Mouse (Mus musculus): Measurements from ENCODE around the gene Gm17304. TPM values are rescaled to one million over a fixed set of nuclear protein-coding genes. Genes with fewer than 3 reads are reported as not detected.
A peak's percentile ranks its signal among the peaks of the same experiment; 100 is the strongest.

Gene Gm17304
- polyA plus RNA-seq, 1 experiment: not detected

- DNase-seq: no peak
- 90% methylated on average over 5 of the region's 5 CpGs for WGBS
Observed at GRCm38 (mm10) chr5:106604381-106604780, 4.5 kb upstream of the Gm17304 start.

GRCm38 (mm10) chr5:106605096-106605495 is 3.8 kb upstream of the Gm17304 start:
- DNase-seq: peak; percentile 34 to 55
- Histone ChIP-seq H3K27me3 (ENCODE audit: control insufficient read depth, insufficient read depth, low read length) (no peaks in the 10 kb centered on the region), H3K4me3 (replicated peaks; ENCODE audit: insufficient read depth, low read depth, low read length) (no peak overlapping the region), H3K27ac (ENCODE audit: insufficient read depth, low read length) (no peak overlapping the region), H3K4me1 (ENCODE audit: control insufficient read depth, insufficient read depth, low read length) (peaks cover 3% of the 10 kb centered on the region; the same call in 1 of the 2 replicates)
- 40% methylated on average over 6 of the region's 6 CpGs for WGBS
- TF ChIP-seq CTCF (IDR thresholded peaks at IDR 0.05; ENCODE audit: borderline replicate concordance, insufficient read depth, low read depth, low read length) (no peak), POLR2A (IDR thresholded peaks at IDR 0.05; ENCODE audit: borderline replicate concordance, insufficient read depth, low read length) (no peak)

More at GRCm38 (mm10) chr5:106604381-106604780, 4.5 kb upstream of the Gm17304 start:
- Histone ChIP-seq H3K4me1 (ENCODE audit: control insufficient read depth, insufficient read depth, low read length) (peaks cover 3% of the 10 kb centered on the region; the same call in 1 of the 2 replicates), H3K27me3 (ENCODE audit: control insufficient read depth, insufficient read depth, low read length) (no peaks in the 10 kb centered on the region), H3K4me3 (replicated peaks; ENCODE audit: insufficient read depth, low read depth, low read length) (no peak overlapping the region), H3K27ac (ENCODE audit: insufficient read depth, low read length) (no peak overlapping the region)
- TF ChIP-seq POLR2A (IDR thresholded peaks at IDR 0.05; ENCODE audit: borderline replicate concordance, insufficient read depth, low read length) (no peak), CTCF (IDR thresholded peaks at IDR 0.05; ENCODE audit: borderline replicate concordance, insufficient read depth, low read depth, low read length) (no peak)

- H3K27ac ChIP-seq (ENCODE audit: insufficient read depth, low read length): no peak overlapping the region
Observed at GRCm38 (mm10) chr5:106607081-106607480, 1.8 kb upstream of the Gm17304 start.

GRCm38 (mm10) chr5:106612151-106612550 is 3.3 kb downstream of the Gm17304 start:
- TF ChIP-seq CTCF (IDR thresholded peaks at IDR 0.05; ENCODE audit: borderline replicate concordance, insufficient read depth, low read depth, low read length): no peak
- TF ChIP-seq POLR2A (IDR thresholded peaks at IDR 0.05; ENCODE audit: borderline replicate concordance, insufficient read depth, low read length): no peak
- H3K4me3 ChIP-seq (replicated peaks; ENCODE audit: insufficient read depth, low read depth, low read length): no peak overlapping the region
- no peak overlapping the region for H3K27ac ChIP-seq (ENCODE audit: insufficient read depth, low read length)
- WGBS: 92% methylated on average over 2 of the region's 2 CpGs
- H3K4me1 ChIP-seq (ENCODE audit: control insufficient read depth, insufficient read depth, low read length): no peaks in the 10 kb centered on the region
- DNase-seq: no peak
- no peaks in the 10 kb centered on the region for H3K27me3 ChIP-seq (ENCODE audit: control insufficient read depth, insufficient read depth, low read length)

More at GRCm38 (mm10) chr5:106607081-106607480, 1.8 kb upstream of the Gm17304 start:
- 84% methylated on average over 5 of the region's 5 CpGs for WGBS
- no peak for TF ChIP-seq CTCF (IDR thresholded peaks at IDR 0.05; ENCODE audit: borderline replicate concordance, insufficient read depth, low read depth, low read length)
- no peak for TF ChIP-seq POLR2A (IDR thresholded peaks at IDR 0.05; ENCODE audit: borderline replicate concordance, insufficient read depth, low read length)
- Histone ChIP-seq H3K4me3 (replicated peaks; ENCODE audit: insufficient read depth, low read depth, low read length) (no peak overlapping the region), H3K4me1 (ENCODE audit: control insufficient read depth, insufficient read depth, low read length) (peaks cover 3% of the 10 kb centered on the region; the same call in 1 of the 2 replicates), H3K27me3 (ENCODE audit: control insufficient read depth, insufficient read depth, low read length) (no peaks in the 10 kb centered on the region)
- no peak for DNase-seq

- DNase-seq: no peak
- no peaks in the 10 kb centered on the region for H3K4me1 ChIP-seq (ENCODE audit: control insufficient read depth, insufficient read depth, low read length)
- 86% methylated on average over 7 of the region's 7 CpGs for WGBS
- no peak overlapping the region for H3K27ac ChIP-seq (ENCODE audit: insufficient read depth, low read length)
- TF ChIP-seq CTCF (IDR thresholded peaks at IDR 0.05; ENCODE audit: borderline replicate concordance, insufficient read depth, low read depth, low read length) (no peak), POLR2A (IDR thresholded peaks at IDR 0.05; ENCODE audit: borderline replicate concordance, insufficient read depth, low read length) (no peak)
- H3K4me3 ChIP-seq (replicated peaks; ENCODE audit: insufficient read depth, low read depth, low read length): no peak overlapping the region
- no peaks in the 10 kb centered on the region for H3K27me3 ChIP-seq (ENCODE audit: control insufficient read depth, insufficient read depth, low read length)
Observed at GRCm38 (mm10) chr5:106614570-106614969, 5.7 kb downstream of the Gm17304 start.

GRCm38 (mm10) chr5:106615006-106615405 is 6.1 kb downstream of the Gm17304 start:
- TF ChIP-seq CTCF (IDR thresholded peaks at IDR 0.05; ENCODE audit: borderline replicate concordance, insufficient read depth, low read depth, low read length) (no peak), POLR2A (IDR thresholded peaks at IDR 0.05; ENCODE audit: borderline replicate concordance, insufficient read depth, low read length) (no peak)

GRCm38 (mm10) chr5:106620446-106620845 is 11.5 kb downstream of the Gm17304 start:
- TF ChIP-seq POLR2A (IDR thresholded peaks at IDR 0.05; ENCODE audit: borderline replicate concordance, insufficient read depth, low read length) (no peak), CTCF (IDR thresholded peaks at IDR 0.05; ENCODE audit: borderline replicate concordance, insufficient read depth, low read depth, low read length) (no peak)
- H3K27me3 ChIP-seq (ENCODE audit: control insufficient read depth, insufficient read depth, low read length): no peaks in the 10 kb centered on the region
- H3K4me3 ChIP-seq (replicated peaks; ENCODE audit: insufficient read depth, low read depth, low read length): no peak overlapping the region
- 53% methylated on average over 6 of the region's 6 CpGs for WGBS
- no peak for DNase-seq
- no peak overlapping the region for H3K27ac ChIP-seq (ENCODE audit: insufficient read depth, low read length)
- peaks cover 9% of the 10 kb centered on the region for H3K4me1 ChIP-seq (ENCODE audit: control insufficient read depth, insufficient read depth, low read length)

More at GRCm38 (mm10) chr5:106615006-106615405, 6.1 kb downstream of the Gm17304 start:
- WGBS: 94% methylated on average over 2 of the region's 2 CpGs
- no peak overlapping the region for H3K27ac ChIP-seq (ENCODE audit: insufficient read depth, low read length)
- no peaks in the 10 kb centered on the region for H3K4me1 ChIP-seq (ENCODE audit: control insufficient read depth, insufficient read depth, low read length)
- no peak for DNase-seq
- H3K4me3 ChIP-seq (replicated peaks; ENCODE audit: insufficient read depth, low read depth, low read length): no peak overlapping the region
- no peaks in the 10 kb centered on the region for H3K27me3 ChIP-seq (ENCODE audit: control insufficient read depth, insufficient read depth, low read length)

- TF ChIP-seq POLR2A (IDR thresholded peaks at IDR 0.05; ENCODE audit: borderline replicate concordance, insufficient read depth, low read length) (no peak), CTCF (IDR thresholded peaks at IDR 0.05; ENCODE audit: borderline replicate concordance, insufficient read depth, low read depth, low read length) (no peak)
- DNase-seq: no peak
- Histone ChIP-seq H3K27me3 (ENCODE audit: control insufficient read depth, insufficient read depth, low read length) (no peaks in the 10 kb centered on the region), H3K4me1 (ENCODE audit: control insufficient read depth, insufficient read depth, low read length) (peaks cover 13% of the 10 kb centered on the region), H3K27ac (ENCODE audit: insufficient read depth, low read length) (no peak overlapping the region), H3K4me3 (replicated peaks; ENCODE audit: insufficient read depth, low read depth, low read length) (no peak overlapping the region)
- 89% methylated on average over 5 of the region's 5 CpGs for WGBS
Observed at GRCm38 (mm10) chr5:106622193-106622592, 13.3 kb downstream of the Gm17304 start.

Data from cerebellum, adult 2 months (tissue).